Comparison of ENCODE assay signal across 11 mouse cellular contexts in genomic region chr1:105980849-105981610, GRCm38 (mm10). TPM values are rescaled to one million over a fixed set of nuclear protein-coding genes. Genes with fewer than 3 reads are reported as not detected.
DNase-seq lines count a peak whose midpoint lies in the region; ATAC-seq lines count a peak whose summit lies in the region.
"Had no signal": no experiment of that assay in that cellular context is flagged by ENCODE, and none has a peak within 500 bp of the region (broad histone marks: within the 10 kb centered on the region; RNA-seq: fewer than 3 reads in every experiment).

No protein-coding gene starts in this region.

- no peak overlapping the region for H3K9ac ChIP-seq in hindbrain, embryonic 11.5 days (ENCODE audit: low read depth, low read length)
- no peak overlapping the region for H3K9ac ChIP-seq in hindbrain, embryonic 14.5 days
- H3K9ac ChIP-seq in liver, embryonic 15.5 days, result no peak overlapping the region
- H3K9ac ChIP-seq: neural tube, embryonic 15.5 days had no signal

- WGBS in hindbrain, embryonic 11.5 days, result 54% methylated on average over 6 of the region's 6 CpGs
- WGBS in hindbrain, embryonic 14.5 days, result 59% methylated on average over 6 of the region's 6 CpGs
- WGBS in liver, embryonic 15.5 days (ENCODE audit: insufficient replicate concordance), result 18% methylated on average over 6 of the region's 6 CpGs

- H3K27me3 ChIP-seq in hindbrain, embryonic 11.5 days (ENCODE audit: control insufficient read depth, insufficient read depth, low read length), result no peaks in the 10 kb centered on the region
- no peaks in the 10 kb centered on the region for H3K27me3 ChIP-seq in hindbrain, embryonic 14.5 days (ENCODE audit: control insufficient read depth, insufficient read depth, low read length)
- no peaks in the 10 kb centered on the region for H3K27me3 ChIP-seq in liver, embryonic 15.5 days
- H3K27me3 ChIP-seq: neural tube, embryonic 15.5 days had no signal

- no peak overlapping the region for H3K27ac ChIP-seq in hindbrain, embryonic 11.5 days (ENCODE audit: low read depth, low read length)
- no peak overlapping the region for H3K27ac ChIP-seq in hindbrain, embryonic 14.5 days
- peak overlapping the region; percentile 66 for H3K27ac ChIP-seq in liver, embryonic 15.5 days (replicated peaks)
- H3K27ac ChIP-seq: neural tube, embryonic 15.5 days had no signal

- no peak overlapping the region for H3K4me2 ChIP-seq in hindbrain, embryonic 11.5 days (replicated peaks; ENCODE audit: low read depth, low read length)
- H3K4me2 ChIP-seq in hindbrain, embryonic 14.5 days (replicated peaks), result no peak overlapping the region
- peak overlapping the region; percentile 25; the same call in 1 of the 2 replicates for H3K4me2 ChIP-seq in liver, embryonic 15.5 days
- H3K4me2 ChIP-seq: neural tube, embryonic 15.5 days had no signal

- H3K4me1 ChIP-seq in hindbrain, embryonic 11.5 days (replicated peaks; ENCODE audit: control insufficient read depth, insufficient read depth, low read length), result 0 out of 2 replicates have a peak, but pooled peaks cover 2% of the 10 kb centered on the region
- H3K4me1 ChIP-seq in hindbrain, embryonic 14.5 days (replicated peaks; ENCODE audit: control insufficient read depth, insufficient read depth, low read length), result no peaks in the 10 kb centered on the region
- H3K4me1 ChIP-seq in liver, embryonic 15.5 days (replicated peaks), result peaks cover 12% of the 10 kb centered on the region; the same call in 1 of the 2 replicates
- H3K4me1 ChIP-seq: neural tube, embryonic 15.5 days had no signal

- no peaks in the 10 kb centered on the region for H3K9me3 ChIP-seq in hindbrain, embryonic 11.5 days (ENCODE audit: control insufficient read depth, low read length)
- H3K9me3 ChIP-seq in hindbrain, embryonic 14.5 days (ENCODE audit: control insufficient read depth, low read length), result no peaks in the 10 kb centered on the region
- H3K9me3 ChIP-seq in liver, embryonic 15.5 days (replicated peaks), result no peaks in the 10 kb centered on the region
- H3K9me3 ChIP-seq: neural tube, embryonic 15.5 days had no signal

- H3K36me3 ChIP-seq in hindbrain, embryonic 11.5 days (ENCODE audit: control insufficient read depth, insufficient read depth, low read length), result no peaks in the 10 kb centered on the region
- no peaks in the 10 kb centered on the region for H3K36me3 ChIP-seq in hindbrain, embryonic 14.5 days (replicated peaks; ENCODE audit: control insufficient read depth, insufficient read depth)
- H3K36me3 ChIP-seq in liver, embryonic 15.5 days (replicated peaks), result no peaks in the 10 kb centered on the region
- H3K36me3 ChIP-seq: neural tube, embryonic 15.5 days had no signal

- no peak overlapping the region for H3K4me3 ChIP-seq in hindbrain, embryonic 11.5 days (ENCODE audit: low read depth, low read length)
- no peak overlapping the region for H3K4me3 ChIP-seq in hindbrain, embryonic 14.5 days (replicated peaks; ENCODE audit: low read length)
- H3K4me3 ChIP-seq in liver, embryonic 15.5 days (replicated peaks), result no peak overlapping the region
- H3K4me3 ChIP-seq: neural tube, embryonic 15.5 days had no signal

- ATAC-seq in hindbrain, embryonic 11.5 days (ENCODE audit: low FRiP score), result 0 out of 2 replicates have a peak, but pooled peaks have one; percentile 51
- no peak for ATAC-seq in hindbrain, embryonic 14.5 days (ENCODE audit: low FRiP score)
- ATAC-seq in activated CD4-positive, CD25-positive, alpha-beta regulatory T cell, adult 4 months, result peak; percentile 76
- 0 out of 2 replicates have a peak, but pooled peaks have one; percentile 16 for ATAC-seq in liver, embryonic 15.5 days (ENCODE audit: insufficient read depth)

- DNase-seq in hindbrain, embryonic 11.5 days (ENCODE audit: low spot score), result peak; percentile 12
- DNase-seq in hindbrain, embryonic 14.5 days (ENCODE audit: low spot score), result no peak
- peak; percentile 27 to 28 for DNase-seq in B cell, adult 2 months
- DNase-seq in thymus, postnatal 36 days, result no peak
- DNase-seq in urinary bladder, postnatal 36 days (ENCODE audit: low spot score in 2 of 2), result no peak
- DNase-seq in ovary, postnatal 10 days (ENCODE audit: low spot score), result no peak
- DNase-seq: left cerebral cortex, postnatal 4 days; thymus, adult 18-20 months had no signal

RNA-seq across cellular contexts. Expression of gene Zcchc2, which starts 9.2 kb away (rescaled TPM):
- polyA plus RNA-seq in hindbrain, embryonic 11.5 days (2014; fragmentation: Nextera tagmentation; extraction: Ambion mirVana), result 2.3 and 2.9 TPM in 2 replicates
- polyA plus RNA-seq in hindbrain, embryonic 14.5 days (2014; fragmentation: Nextera tagmentation; extraction: Ambion mirVana), result 2.7 and 3.1 TPM in 2 replicates
- polyA plus RNA-seq in activated CD4-positive, CD25-positive, alpha-beta regulatory T cell, adult 4 months (2017; shearing (Covaris generic)), result 1 to 10 TPM; 7.0 to 8.5 TPM
- 1.0 and 1.2 TPM in 2 replicates for polyA plus RNA-seq in liver, embryonic 15.5 days (2015; fragmentation: Nextera tagmentation; extraction: Ambion mirVana)

Comparison
In these comparisons a context has a peak if more than half of its experiments do, and no peak if none do; other contexts are left out.
1. DNase-seq: peak in hindbrain, embryonic 11.5 days (single experiment) and B cell, adult 2 months (2 of 2); none in hindbrain, embryonic 14.5 days (single experiment), thymus, postnatal 36 days (0 of 2), urinary bladder, postnatal 36 days (0 of 2) and ovary, postnatal 10 days (single experiment).